Mouse (Mus musculus): ENCODE measurements around the gene Banp.

GRCm38 (mm10) chr8:121981520-121981895 lies 32.0 kb downstream of the Banp start:
- no peak for TF ChIP-seq EP300 (IDR thresholded peaks at IDR 0.05; ENCODE audit: insufficient read depth, low read depth, low read length)
- TF ChIP-seq POLR2A (IDR thresholded peaks at IDR 0.05; ENCODE audit: insufficient read depth, low read depth, low read length), result no peak
